Mouse (Mus musculus) kidney, postnatal 0 days (tissue): ENCODE data around the gene Magee1. TPM values are rescaled to one million over a fixed set of nuclear protein-coding genes. Genes with fewer than 3 reads are reported as not detected.
A peak's percentile ranks its signal among the peaks of the same experiment; 100 is the strongest.
"Not testable (repeated sequence)": the region's sequence is repeated elsewhere in the genome, so short reads cannot be mapped to it uniquely, and the experiment has no call there.

Experiments used
- ATAC-seq: fragments of 200-750 bp; cut with Nextera tagmentation; replicated peaks from 2 replicates; pipeline ENCODE4 v1.8.0; 2017; ENCODE audit warnings: low read depth, moderate number of reproducible peaks, moderate TSS enrichment, moderate library complexity; ENCODE audit not compliant: low FRiP score
- DNase-seq: peaks from one replicate; pipeline ENCODE4 v3.0.0-alpha.2; 2016; ENCODE audit warnings: low spot score
- H3K27ac ChIP-seq: fragments of 300-500 bp; sonication (generic); 2 replicates; pipeline ENCODE4 v1.5.1; 2014; ENCODE audit warnings: mild to moderate bottlenecking
- H3K27me3 ChIP-seq: fragments of 300-500 bp; sonication (generic); 2 replicates; pipeline ENCODE4 v1.6.1; 2014; ENCODE audit warnings: low read length, mixed read lengths; ENCODE audit not compliant: insufficient read depth
- H3K36me3 ChIP-seq: fragments of 300-500 bp; sonication (generic); 2 replicates; pipeline ENCODE4 v1.6.1; 2014; ENCODE audit warnings: low read length, mixed read lengths; ENCODE audit not compliant: insufficient read depth
- H3K4me1 ChIP-seq: fragments of 300-500 bp; sonication (generic); replicated peaks from 2 replicates; pipeline ENCODE4 v1.6.1; 2014; ENCODE audit warnings: antibody characterized with exemption, low read length, mixed read lengths; ENCODE audit not compliant: insufficient read depth
- H3K4me2 ChIP-seq: fragments of 300-500 bp; sonication (generic); 2 replicates; pipeline ENCODE4 v1.6.1; 2014; ENCODE audit warnings: mild to moderate bottlenecking, low read length, moderate library complexity, mixed read lengths
- H3K4me3 ChIP-seq: fragments of 300-500 bp; sonication (generic); replicated peaks from 2 replicates; pipeline ENCODE4 v1.5.1; 2014; ENCODE audit warnings: low read depth, low read length
- H3K9ac ChIP-seq: fragments of 300-500 bp; sonication (generic); 2 replicates; pipeline ENCODE4 v1.6.1; 2014; ENCODE audit warnings: low read depth, low read length
- H3K9me3 ChIP-seq: fragments of 300-500 bp; sonication (generic); replicated peaks from 2 replicates; pipeline ENCODE4 v1.6.1; 2016; ENCODE audit warnings: low read length, inconsistent platforms, mixed read lengths
- CTCF ChIP-seq: IDR thresholded peaks from 2 replicates; pipeline ENCODE4 v1.5.1; 2016; ENCODE audit warnings: antibody characterized with exemption, low read depth, mild to moderate bottlenecking, moderate library complexity
- WGBS: fragments of 180-500 bp; shearing (Covaris S2); extraction: QIAGEN DNeasy Blood & Tissue Kit; methylation state at CpG from one replicate; pipeline ENCODE4 v1.1.7; 2014; 5-methylcytosine and 5-hydroxymethylcytosine counted together
- polyA plus RNA-seq: library from polyadenylated mRNA; unstranded; fragments of >200 nt; fragmentation: Nextera tagmentation; extraction: Ambion mirVana; gene quantifications from 2 replicates; pipeline ENCODE4 v1.2.1, GENCODE M21; 2015

Magee1 gene
- 8.2 and 9.3 TPM in 2 replicates for polyA plus RNA-seq

GRCm38 (mm10) chrX:105120275-105121226 lies at the start of gene Magee1:
TSS of gene Magee1 (plus strand) at chrX:105120378.
- Histone ChIP-seq H3K9ac (peak within 1 kb of the TSS; percentile 57), H3K4me3 (peak within 1 kb of the TSS; percentile 48), H3K4me1 (no peaks in the 10 kb centered on the region), H3K27me3 (no peaks in the 10 kb centered on the region), H3K4me2 (peak within 1 kb of the TSS; percentile 85), H3K36me3 (no peaks in the 10 kb centered on the region), H3K9me3 (no peaks in the 10 kb centered on the region), H3K27ac (no peak within 1 kb of the TSS)
- TF ChIP-seq CTCF = no peak
- peak; percentile 58 for ATAC-seq
- 20% methylated on average over 65 of the region's 65 CpGs for WGBS
- peak; percentile 63 for DNase-seq

- peak; percentile 66; the same call in 1 of the 2 replicates for ATAC-seq
- H3K27ac ChIP-seq = no peak overlapping the region
- TF ChIP-seq CTCF = no peak
- H3K27me3 ChIP-seq = no peaks in the 10 kb centered on the region
- H3K4me1 ChIP-seq = no peaks in the 10 kb centered on the region
- no peaks in the 10 kb centered on the region for H3K36me3 ChIP-seq
- H3K4me3 ChIP-seq = peak overlapping the region; percentile 51
- no peaks in the 10 kb centered on the region for H3K9me3 ChIP-seq
- peak overlapping the region; percentile 57 for H3K4me2 ChIP-seq
- no peak for DNase-seq
- 12% methylated on average over 12 of the region's 12 CpGs for WGBS
- peak overlapping the region; percentile 15; the same call in 1 of the 2 replicates for H3K9ac ChIP-seq
These were observed 41.0 kb upstream of the Magee1 start for GRCm38 (mm10) chrX:105079151-105079550.

GRCm38 (mm10) chrX:105079615-105080092 lies 40.5 kb upstream of the Magee1 start, which contains the start of gene Pbdc1:
TSS of gene Pbdc1 (plus strand) at chrX:105079756.
- WGBS = 5% methylated on average over 35 of the region's 35 CpGs
- Histone ChIP-seq H3K36me3 (no peaks in the 10 kb centered on the region), H3K4me3 (peak within 1 kb of the TSS; percentile 51), H3K4me1 (no peaks in the 10 kb centered on the region), H3K27me3 (no peaks in the 10 kb centered on the region), H3K9me3 (no peaks in the 10 kb centered on the region), H3K27ac (0 out of 2 replicates have a peak within 1 kb of the TSS, but pooled peaks have one; percentile 31), H3K4me2 (peak within 1 kb of the TSS; percentile 57), H3K9ac (peak within 1 kb of the TSS; percentile 55; the same call in 1 of the 2 replicates)
- ATAC-seq (peak; percentile 98), DNase-seq (peak; percentile 94)
- no peak for TF ChIP-seq CTCF

- 15% methylated on average over 8 of the region's 8 CpGs for WGBS
- Histone ChIP-seq H3K4me3 (peak overlapping the region; percentile 51), H3K27ac (no peak overlapping the region)
These were observed 40.1 kb upstream of the Magee1 start for GRCm38 (mm10) chrX:105080096-105080495.

GRCm38 (mm10) chrX:105083013-105083412 lies 37.2 kb upstream of the Magee1 start:
- not testable (repeated sequence) for H3K27ac ChIP-seq, H3K9me3 ChIP-seq, H3K4me2 ChIP-seq, ATAC-seq, DNase-seq, H3K9ac ChIP-seq, H3K4me3 ChIP-seq, H3K27me3 ChIP-seq, H3K36me3 ChIP-seq, H3K4me1 ChIP-seq
- 87% methylated on average over 7 of the region's 7 CpGs for WGBS

More at GRCm38 (mm10) chrX:105080096-105080495, 40.1 kb upstream of the Magee1 start:
- ATAC-seq (no peak), DNase-seq (no peak)
- no peaks in the 10 kb centered on the region for H3K27me3 ChIP-seq
- no peaks in the 10 kb centered on the region for H3K9me3 ChIP-seq
- no peak for TF ChIP-seq CTCF
- H3K4me2 ChIP-seq = peak overlapping the region; percentile 57
- H3K36me3 ChIP-seq = no peaks in the 10 kb centered on the region
- no peaks in the 10 kb centered on the region for H3K4me1 ChIP-seq
- peak overlapping the region; percentile 55; the same call in 1 of the 2 replicates for H3K9ac ChIP-seq

GRCm38 (mm10) chrX:105104175-105104574 lies 16.0 kb upstream of the Magee1 start:
- Histone ChIP-seq H3K4me3 (no peak overlapping the region), H3K36me3 (no peaks in the 10 kb centered on the region), H3K4me2 (no peak overlapping the region), H3K9ac (no peak overlapping the region), H3K27me3 (no peaks in the 10 kb centered on the region), H3K4me1 (no peaks in the 10 kb centered on the region), H3K27ac (no peak overlapping the region), H3K9me3 (no peaks in the 10 kb centered on the region)
- ATAC-seq = no peak
- DNase-seq = peak; percentile 53
- TF ChIP-seq CTCF = peak; percentile 81
- WGBS = 48% methylated on average over 5 of the region's 5 CpGs
